Mouse (Mus musculus): Measurements from ENCODE around the gene Cyp4f18.
"Not testable (repeated sequence)": the region's sequence is repeated elsewhere in the genome, so short reads cannot be mapped to it uniquely, and the experiment has no call there.

Cyp4f18 gene

GRCm38 (mm10) chr8:71984601-71985000 is 24.8 kb downstream of the Cyp4f18 start:
- in situ Hi-C loops (cut with MboI; ENCODE audit: unreplicated experiment in 2 of 2): loop anchor here (10.0 to 25.0 kb wide), 2 partner anchors 230 to 847 kb away; no protein-coding TSS in a partner anchor

DNA sequence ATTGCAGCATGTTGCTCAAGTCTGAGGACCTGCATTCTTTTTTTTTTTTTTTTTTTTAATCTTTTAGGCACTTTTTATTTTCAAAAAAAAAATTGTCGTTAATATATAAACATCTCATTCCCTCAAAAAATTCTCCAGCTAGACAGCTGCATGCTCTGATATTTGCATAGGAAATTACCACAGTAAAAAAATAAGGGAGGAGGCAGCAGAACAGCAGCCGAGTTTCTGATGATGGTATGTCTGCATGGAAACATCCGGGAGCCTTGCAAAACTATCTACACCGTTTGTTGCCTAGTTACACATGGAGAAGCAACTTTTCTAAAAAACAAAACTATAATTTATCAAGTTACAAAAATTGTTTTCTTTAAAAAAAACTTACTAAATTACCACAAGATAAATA is 28.0 kb downstream of the Cyp4f18 start:
- in situ Hi-C loops (cut with MboI; ENCODE audit: unreplicated experiment in 2 of 2): loop anchor here (10.0 to 25.0 kb wide), 2 partner anchors 227 to 844 kb away; no protein-coding TSS in a partner anchor

DNA sequence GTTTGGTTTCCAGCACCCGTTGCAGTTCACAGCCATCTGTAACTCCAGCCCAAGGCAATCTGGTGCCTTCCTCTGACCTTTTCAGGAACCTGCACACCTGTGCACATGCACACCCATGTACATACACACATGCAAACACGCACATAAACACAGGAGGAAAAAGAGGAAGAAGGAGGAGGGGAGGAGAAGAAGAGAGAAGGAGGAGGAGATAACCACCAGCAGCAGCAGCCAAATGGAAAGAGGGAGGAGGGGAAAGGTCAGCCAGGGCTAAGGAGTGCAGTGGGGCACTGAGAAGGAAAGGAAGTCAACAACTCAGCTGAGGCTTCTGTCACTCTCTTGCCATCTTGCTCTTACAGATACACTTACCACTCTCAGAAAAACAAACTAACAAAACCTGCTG is 28.4 kb downstream of the Cyp4f18 start:
- in situ Hi-C loops (cut with MboI; ENCODE audit: unreplicated experiment in 2 of 2): loop anchor here (10.0 to 25.0 kb wide), 2 partner anchors 226 to 844 kb away; no protein-coding TSS in a partner anchor

DNA sequence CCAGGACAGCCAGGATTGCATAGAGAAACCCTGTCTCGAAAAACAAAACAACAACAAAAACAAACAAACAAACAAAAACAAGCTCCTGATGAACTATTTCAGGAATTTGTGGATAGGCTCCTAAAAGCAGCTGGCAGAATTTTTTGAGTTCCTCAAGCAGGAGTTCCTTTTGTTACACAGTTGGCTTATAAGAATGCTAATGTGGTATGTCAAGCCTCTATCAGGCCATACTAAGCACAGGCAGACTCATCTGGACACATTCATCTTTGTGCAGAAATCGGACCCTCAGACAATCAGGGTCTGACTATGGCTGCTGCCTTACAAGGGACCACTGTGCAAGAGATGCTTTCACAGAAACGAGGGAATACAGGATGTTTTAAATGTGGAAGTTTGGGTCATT is 35.2 kb downstream of the Cyp4f18 start:
- in situ Hi-C loops (cut with MboI; ENCODE audit: unreplicated experiment in 2 of 2): loop anchor here in 1 of 2 experiments (10.0 kb wide), 1 partner anchor 219 kb away; no protein-coding TSS in a partner anchor

DNA sequence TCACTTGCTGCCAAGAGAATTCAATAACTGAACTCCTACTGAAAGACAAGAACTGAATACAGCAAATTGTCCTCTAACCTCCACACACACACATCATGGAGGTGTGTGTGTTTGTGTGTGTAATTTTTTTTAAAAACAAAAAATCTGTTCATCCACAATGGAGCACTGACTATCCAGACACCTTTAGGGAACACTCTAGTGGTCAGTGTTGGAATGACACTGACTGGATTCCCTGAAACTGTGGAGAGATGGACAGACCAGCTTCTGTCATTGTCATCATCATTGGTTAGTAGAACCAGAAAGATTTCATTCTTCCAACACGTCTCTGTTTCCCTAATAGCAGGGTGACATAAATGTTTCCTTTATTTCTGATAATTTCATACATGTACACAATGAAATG is 37.5 kb downstream of the Cyp4f18 start:
- in situ Hi-C loops (cut with MboI; ENCODE audit: unreplicated experiment in 2 of 2): loop anchor here in 1 of 2 experiments (10.0 kb wide), 1 partner anchor 217 kb away; no protein-coding TSS in a partner anchor

DNA sequence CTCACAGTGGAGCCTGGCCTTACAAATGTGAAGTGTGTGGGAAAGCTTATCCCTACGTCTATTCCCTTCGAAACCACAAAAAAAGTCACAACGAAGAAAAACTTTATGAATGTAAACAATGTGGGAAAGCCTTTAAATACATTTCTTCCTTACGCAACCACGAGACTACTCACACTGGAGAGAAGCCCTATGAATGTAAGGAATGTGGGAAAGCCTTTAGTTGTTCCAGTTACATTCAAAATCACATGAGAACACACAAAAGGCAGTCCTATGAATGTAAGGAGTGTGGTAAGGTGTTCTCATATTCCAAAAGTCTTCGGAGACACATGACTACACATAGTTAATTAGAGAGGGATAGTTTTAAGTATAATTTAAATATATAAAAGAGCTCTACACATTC is 40.8 kb downstream of the Cyp4f18 start:
- in situ Hi-C loops (cut with MboI; ENCODE audit: unreplicated experiment in 2 of 2): no loop called here

- in situ Hi-C loops (cut with MboI; ENCODE audit: unreplicated experiment in 2 of 2): no loop called here
Measured at GRCm38 (mm10) chr8:71968100-71968499, 41.3 kb downstream of the Cyp4f18 start.

- in situ Hi-C loops (cut with MboI; ENCODE audit: unreplicated experiment in 2 of 2): no loop called here
Measured at GRCm38 (mm10) chr8:71967261-71967660, 42.2 kb downstream of the Cyp4f18 start.

- in situ Hi-C loops (cut with MboI; ENCODE audit: unreplicated experiment in 2 of 2): no loop called here
Measured at GRCm38 (mm10) chr8:71966411-71966810, 43.0 kb downstream of the Cyp4f18 start.

GRCm38 (mm10) chr8:71965166-71965565 is 44.3 kb downstream of the Cyp4f18 start:
- in situ Hi-C loops (cut with MboI; ENCODE audit: unreplicated experiment in 2 of 2): no loop called here

DNA sequence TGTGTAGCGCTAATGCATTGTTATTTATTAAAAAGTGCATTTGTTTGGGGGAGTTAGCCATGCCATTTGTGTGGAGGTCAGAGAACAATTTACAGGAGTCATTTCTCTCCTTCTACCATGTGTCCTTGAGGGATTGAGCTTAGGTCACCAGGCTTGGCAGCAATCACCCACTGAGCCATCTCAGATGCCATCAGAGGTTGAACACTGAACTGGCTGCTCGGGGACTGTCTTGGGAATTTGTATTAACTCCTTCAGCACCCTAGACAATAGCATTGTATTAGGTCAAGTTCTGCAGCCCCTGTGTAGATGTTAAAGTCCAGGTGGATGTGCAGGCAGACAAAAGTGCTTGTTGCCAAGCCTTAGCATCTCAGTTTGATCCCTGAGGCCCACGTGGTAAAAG is 45.4 kb downstream of the Cyp4f18 start:
- in situ Hi-C loops (cut with MboI; ENCODE audit: unreplicated experiment in 2 of 2): no loop called here

DNA sequence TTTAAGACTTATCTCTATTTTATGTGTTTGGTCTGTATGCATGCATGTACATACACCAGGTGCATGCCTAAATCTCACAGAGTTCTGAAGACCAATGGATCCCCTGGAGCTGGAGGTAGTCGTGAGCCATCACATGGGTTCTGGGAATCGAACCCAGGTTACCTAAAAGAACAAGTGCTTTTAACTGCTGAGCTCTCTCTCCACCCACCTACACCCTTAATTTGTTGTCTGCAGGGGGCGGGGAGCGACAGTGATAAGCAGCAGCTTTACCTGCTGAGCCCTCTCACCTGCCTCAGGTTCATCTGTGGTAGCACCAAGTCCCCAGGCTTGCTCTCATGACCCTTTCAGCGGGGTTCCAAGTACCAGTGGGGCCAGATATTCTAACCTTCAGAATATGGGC is 47.6 kb downstream of the Cyp4f18 start:
- in situ Hi-C loops (cut with MboI; ENCODE audit: unreplicated experiment in 2 of 2): no loop called here

GRCm38 (mm10) chr8:71960483-71960882 is 48.9 kb downstream of the Cyp4f18 start:
- in situ Hi-C loops (cut with MboI; ENCODE audit: unreplicated experiment in 2 of 2): no loop called here

DNA sequence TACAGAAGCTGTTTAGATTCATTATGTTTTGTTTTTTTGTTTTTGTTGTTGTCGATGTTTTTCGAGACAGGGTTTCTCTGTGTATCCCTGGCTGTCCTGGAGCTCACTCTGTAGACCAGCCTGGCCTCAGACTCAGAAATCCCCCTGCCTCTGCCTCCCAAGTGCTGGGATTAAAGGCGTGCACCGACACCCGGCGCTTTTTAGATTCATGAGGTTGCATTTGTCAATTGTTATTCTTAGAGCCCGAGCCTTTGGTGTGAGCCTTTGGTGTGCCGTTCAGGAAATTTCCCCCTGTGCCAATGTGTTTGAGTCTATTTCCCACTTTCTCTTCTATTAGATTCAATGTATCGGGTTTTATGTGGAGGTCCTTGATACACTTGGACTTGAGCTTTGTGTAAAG is 54.8 kb downstream of the Cyp4f18 start:
- in situ Hi-C loops (cut with MboI; ENCODE audit: unreplicated experiment in 2 of 2): no loop called here

DNA sequence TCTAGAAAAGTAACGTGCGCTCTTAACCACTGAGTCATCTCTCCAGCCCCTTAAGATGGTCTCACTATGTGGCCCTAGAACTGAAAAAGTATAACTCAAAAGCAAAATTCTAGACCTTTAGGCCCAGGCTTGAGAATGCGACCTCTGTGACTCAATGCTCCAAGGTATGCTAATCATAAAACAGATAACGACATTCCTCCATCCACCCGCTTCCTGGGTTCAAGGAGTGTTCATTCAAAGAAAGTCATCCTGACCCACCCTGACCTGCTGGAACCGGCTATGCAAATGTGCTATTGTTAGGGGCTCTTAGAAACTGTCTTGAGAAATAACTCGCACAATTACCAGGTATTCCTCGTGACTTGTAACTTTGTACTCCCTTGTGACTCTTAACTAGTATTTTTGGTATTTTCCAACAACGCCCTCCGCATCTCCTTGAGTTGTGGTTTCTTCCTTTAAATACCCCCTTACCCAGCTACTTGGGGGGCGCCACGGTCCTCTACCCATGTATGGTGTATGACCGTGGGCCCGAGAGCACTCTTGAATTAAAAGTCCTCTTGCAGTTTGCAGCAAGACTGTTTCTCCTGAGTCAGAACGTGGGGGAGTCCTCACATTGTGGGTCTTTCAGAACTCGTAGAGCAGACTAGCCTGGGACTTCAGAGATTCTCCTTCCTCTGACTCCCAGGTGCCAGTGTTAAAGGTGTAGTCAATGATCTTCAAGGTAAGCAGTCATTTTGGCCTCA is 56.3 kb downstream of the Cyp4f18 start:
- in situ Hi-C loops (cut with MboI; ENCODE audit: unreplicated experiment in 2 of 2): not testable (repeated sequence)

DNA sequence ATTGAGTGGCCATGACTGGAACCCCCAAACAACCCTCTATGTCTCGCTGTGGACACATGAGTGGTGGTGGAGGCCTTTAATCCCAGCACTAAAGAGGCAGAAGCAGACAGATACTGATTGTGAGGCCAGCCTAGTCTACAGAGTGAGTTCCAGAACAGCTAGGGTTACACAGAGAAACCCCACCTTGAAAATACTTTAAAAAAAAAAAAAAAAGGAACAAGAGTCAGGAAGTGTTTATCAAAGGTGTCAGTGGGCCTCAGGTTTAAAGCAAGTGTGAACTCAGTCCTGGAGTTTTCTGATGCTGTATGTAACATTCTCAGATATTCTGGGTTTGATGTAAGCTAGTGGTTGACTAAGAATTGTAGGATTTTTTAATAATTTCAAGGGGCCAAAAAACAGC is 56.9 kb downstream of the Cyp4f18 start:
- in situ Hi-C loops (cut with MboI; ENCODE audit: unreplicated experiment in 2 of 2): no loop called here

- in situ Hi-C loops (cut with MboI; ENCODE audit: unreplicated experiment in 2 of 2): no loop called here
Measured at GRCm38 (mm10) chr8:71951436-71952161, 57.8 kb downstream of the Cyp4f18 start.

DNA sequence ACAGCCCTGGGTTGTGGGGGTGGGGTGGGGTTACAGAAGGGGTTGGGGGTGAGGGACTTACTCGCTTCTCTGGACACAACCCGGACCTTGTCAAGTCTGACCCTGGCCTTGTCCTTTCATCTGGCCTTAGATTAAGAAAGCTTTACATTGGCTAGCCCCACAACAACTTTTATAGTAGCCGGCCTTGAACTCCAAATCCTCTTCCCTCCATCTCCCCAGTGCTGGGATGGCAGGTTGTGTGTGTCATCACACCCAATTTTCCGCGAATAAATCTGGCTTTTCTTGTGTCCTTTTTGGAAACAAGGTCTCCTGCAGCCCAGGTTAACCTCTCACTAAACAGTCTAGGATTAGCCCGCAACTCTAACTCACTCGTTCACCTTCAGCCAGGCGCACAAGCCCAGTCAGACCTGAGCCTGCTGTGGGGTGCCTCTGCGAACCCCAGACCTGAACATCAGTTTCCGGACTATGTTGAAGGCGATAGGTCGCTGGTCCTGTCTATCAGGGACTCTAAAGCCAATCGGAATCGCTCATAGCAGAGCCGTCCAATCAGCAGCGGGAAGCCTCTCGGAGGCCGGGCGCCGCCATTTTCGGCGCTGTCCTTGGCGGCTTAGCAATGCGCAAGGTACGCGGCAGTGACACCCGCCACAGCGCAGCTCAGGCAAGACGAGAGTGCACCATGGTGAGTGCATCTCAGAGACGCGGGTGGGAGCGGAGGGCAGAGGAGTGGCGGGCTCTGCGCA is 58.8 kb downstream of the Cyp4f18 start, which contains the start of gene Zfp961:
TSS of gene Zfp961 (plus strand) at position 557 of the 740 bp plus-strand sequence.
- in situ Hi-C loops (cut with MboI; ENCODE audit: unreplicated experiment in 2 of 2): no loop called here

DNA sequence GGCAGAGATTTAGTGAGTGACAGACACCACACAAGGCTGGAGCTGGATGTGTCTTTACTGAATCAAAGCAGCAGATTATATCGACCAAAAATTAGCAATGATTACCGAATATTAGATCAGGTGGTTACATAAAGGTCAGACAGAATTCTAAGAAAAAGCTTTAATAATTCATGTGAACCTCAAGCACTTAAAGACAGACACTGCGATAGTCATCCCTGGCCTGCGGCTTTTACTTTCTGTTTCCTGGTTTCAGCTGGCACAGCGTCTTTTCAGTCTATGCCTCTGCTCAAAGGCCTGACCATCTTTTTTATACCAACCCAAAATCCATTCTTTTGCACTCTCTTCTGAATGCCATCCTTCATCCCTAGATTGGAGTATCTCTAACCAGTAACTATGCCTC is 60.8 kb downstream of the Cyp4f18 start:
- in situ Hi-C loops (cut with MboI; ENCODE audit: unreplicated experiment in 2 of 2): loop anchor here in 1 of 2 experiments (10.0 kb wide), 1 partner anchor 156 kb away; the partner anchor contains the start of gene Olfr374

DNA sequence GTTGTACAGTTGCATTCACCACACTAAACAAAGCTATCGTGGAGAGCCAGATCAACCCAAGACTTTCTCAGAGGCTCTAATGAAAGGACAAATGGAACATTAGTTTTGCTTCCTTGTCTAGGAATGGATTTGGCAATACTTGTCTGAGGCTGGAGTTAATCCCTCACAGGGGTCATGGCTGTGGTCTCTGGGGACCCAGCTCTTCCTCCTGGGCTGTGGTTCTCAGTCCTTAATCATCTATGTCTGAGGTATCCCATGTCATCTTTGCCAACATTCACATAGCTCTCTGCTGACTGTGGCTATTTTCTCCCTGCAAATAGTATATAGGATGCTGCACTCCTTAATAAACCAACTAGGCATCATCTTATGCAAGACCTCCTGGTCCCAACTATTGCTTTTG is 67.7 kb downstream of the Cyp4f18 start:
- in situ Hi-C loops (cut with MboI; ENCODE audit: unreplicated experiment in 2 of 2): loop anchor here in 1 of 2 experiments (10.0 kb wide), 1 partner anchor 163 kb away; the partner anchor contains the start of gene Olfr374
